Mouse (Mus musculus) 3134 (cell line): ENCODE data around the gene Ipp.
A peak's percentile ranks its signal among the peaks of the same experiment; 100 is the strongest.

ENCODE experiments used
- DNase-seq: peaks from one replicate; pipeline ENCODE4 v3.0.0-alpha.2; 2011; ENCODE audit warnings: low spot score; ENCODE audit not compliant: insufficient read length; ENCODE audit errors: extremely low read depth

The Ipp gene

GRCm38 (mm10) chr4:116507425-116508218 is at the start of gene Ipp:
Gene Ipp, plus strand, starts transcription at chr4:116507549.
- peak; percentile 97 for DNase-seq

GRCm38 (mm10) chr4:116461943-116462342 is 45.4 kb upstream of the Ipp start:
- no peak for DNase-seq

GRCm38 (mm10) chr4:116463231-116464125 is 43.9 kb upstream of the Ipp start:
- peak; percentile 60 for DNase-seq

- DNase-seq: peak; percentile 90
These were observed 43.0 kb upstream of the Ipp start, which contains the start of gene Mast2 for GRCm38 (mm10) chr4:116464126-116464981. Gene Mast2, minus strand, starts transcription at chr4:116464183.

GRCm38 (mm10) chr4:116481322-116481721 is 26.0 kb upstream of the Ipp start:
- DNase-seq: no peak

- DNase-seq: no peak
These were observed 23.9 kb upstream of the Ipp start for GRCm38 (mm10) chr4:116483476-116483875.

GRCm38 (mm10) chr4:116491119-116491536 is 16.2 kb upstream of the Ipp start:
- no peak for DNase-seq

- no peak for DNase-seq
These were observed 15.5 kb upstream of the Ipp start for GRCm38 (mm10) chr4:116491886-116492285.

- DNase-seq: no peak
These were observed 14.9 kb upstream of the Ipp start for GRCm38 (mm10) chr4:116492460-116492859.

- DNase-seq: peak; percentile 16
These were observed 13.7 kb upstream of the Ipp start for GRCm38 (mm10) chr4:116493646-116494045.

- no peak for DNase-seq
These were observed 7.4 kb upstream of the Ipp start for GRCm38 (mm10) chr4:116499978-116500377.

- DNase-seq: no peak
These were observed 394 bp upstream of the Ipp start for GRCm38 (mm10) chr4:116506886-116507424.

- no peak for DNase-seq
These were observed 23.8 kb downstream of the Ipp start for GRCm38 (mm10) chr4:116531109-116531508.

- DNase-seq: no peak
These were observed 29.0 kb downstream of the Ipp start for GRCm38 (mm10) chr4:116536351-116536750.

GRCm38 (mm10) chr4:116537737-116538136 is 30.4 kb downstream of the Ipp start:
- no peak for DNase-seq

- no peak for DNase-seq
These were observed 43.1 kb downstream of the Ipp start for GRCm38 (mm10) chr4:116550432-116550831.

- DNase-seq: no peak
These were observed 45.7 kb downstream of the Ipp start for GRCm38 (mm10) chr4:116553035-116553434.

- peak; percentile 53 for DNase-seq
These were observed 48.3 kb downstream of the Ipp start, which contains the start of gene Tmem69 for GRCm38 (mm10) chr4:116555413-116556300. Gene Tmem69, minus strand, starts transcription at chr4:116555936.
